Mouse (Mus musculus): ENCODE results near the gene Zfp462. TPM values are rescaled to one million over a fixed set of nuclear protein-coding genes. Genes with fewer than 3 reads are reported as not detected.

Gene Zfp462
- polyA plus RNA-seq, 1 experiment from 2014 or later: 14.5 TPM

DNA sequence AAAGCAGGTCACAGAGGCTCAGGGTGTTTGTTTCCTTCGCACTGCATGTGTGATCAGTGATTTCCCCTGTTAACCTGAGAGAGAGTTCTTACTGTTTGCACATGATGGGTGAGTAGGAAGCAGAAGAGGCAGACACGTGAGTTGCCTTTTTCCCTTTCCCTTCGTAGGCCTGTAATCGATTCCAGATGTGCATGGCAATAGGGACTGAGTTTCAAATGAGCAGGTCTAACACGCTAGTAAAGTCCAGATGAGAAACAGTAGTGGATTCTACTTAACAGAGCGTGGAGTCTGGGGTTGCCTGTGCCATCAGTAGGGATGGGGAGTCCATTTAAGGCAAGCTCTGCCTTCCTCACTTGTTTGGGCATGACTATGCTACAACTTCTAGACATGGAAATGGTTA lies 93.3 kb downstream of the Zfp462 start:
- H3K4me2 ChIP-seq (ENCODE audit: low read depth): no peak overlapping the region
- no peaks in the 10 kb centered on the region for H3K27me3 ChIP-seq (ENCODE audit: control insufficient read depth, insufficient read depth, low read length)
- DNase-seq (ENCODE audit: low spot score) (peak; percentile 30), ATAC-seq (ENCODE audit: insufficient read depth, low FRiP score, low TSS enrichment) (no peak)
- no peak overlapping the region for H3K4me3 ChIP-seq (ENCODE audit: low read depth, low read length)
- H3K9me3 ChIP-seq (ENCODE audit: control insufficient read depth, low read length): no peaks in the 10 kb centered on the region
- 63% methylated on average over 6 of the region's 6 CpGs for WGBS
- H3K4me1 ChIP-seq (ENCODE audit: control insufficient read depth, insufficient read depth, low read length): peaks cover 9% of the 10 kb centered on the region
- H3K9ac ChIP-seq (ENCODE audit: low read length): no peak overlapping the region
- no peak overlapping the region for H3K27ac ChIP-seq (ENCODE audit: low read depth, low read length)
- no peaks in the 10 kb centered on the region; the same call in 1 of the 2 replicates for H3K36me3 ChIP-seq (ENCODE audit: control insufficient read depth, insufficient read depth, low read length)

DNA sequence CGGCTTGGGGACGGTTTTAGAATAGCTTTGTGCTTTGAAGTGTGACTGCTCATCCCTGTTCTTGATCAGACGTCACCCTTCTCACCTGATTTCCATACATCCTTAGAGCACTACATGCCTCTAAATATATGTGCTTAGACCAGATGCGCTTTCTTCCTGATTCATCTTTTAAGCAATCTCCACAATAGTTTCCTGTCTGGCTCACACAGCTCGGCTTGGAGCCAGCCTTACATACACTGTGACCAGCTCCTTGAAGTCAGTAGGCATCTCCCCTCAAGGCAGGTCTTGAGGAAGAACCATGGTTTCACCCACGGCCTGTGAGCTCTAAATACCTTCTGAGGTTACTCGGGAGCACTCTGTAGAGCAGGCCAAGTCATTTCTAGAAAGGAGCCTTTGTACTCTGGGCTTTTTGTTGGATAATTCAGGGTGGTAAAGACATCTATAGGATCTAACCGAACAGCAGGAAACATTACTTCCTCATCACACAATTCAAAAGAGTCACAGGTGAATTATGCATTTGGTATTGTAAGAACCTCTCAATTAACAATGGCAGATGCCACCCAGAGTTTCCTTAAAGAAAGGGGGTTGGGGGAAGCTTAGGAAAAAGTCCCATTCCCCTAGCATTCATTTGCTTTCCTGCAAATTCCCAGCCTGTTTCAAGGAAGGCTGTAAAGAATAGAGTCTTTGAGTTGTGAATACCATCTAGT lies 95.6 kb downstream of the Zfp462 start:
- Histone ChIP-seq H3K4me1 (ENCODE audit: control insufficient read depth, insufficient read depth, low read length) (peaks cover 9% of the 10 kb centered on the region), H3K4me3 (ENCODE audit: low read depth, low read length) (no peak overlapping the region), H3K9me3 (ENCODE audit: control insufficient read depth, low read length) (no peaks in the 10 kb centered on the region), H3K27me3 (ENCODE audit: control insufficient read depth, insufficient read depth, low read length) (no peaks in the 10 kb centered on the region), H3K9ac (ENCODE audit: low read length) (no peak overlapping the region), H3K36me3 (ENCODE audit: control insufficient read depth, insufficient read depth, low read length) (peaks cover 6% of the 10 kb centered on the region; the same call in 1 of the 2 replicates), H3K4me2 (ENCODE audit: low read depth) (no peak overlapping the region), H3K27ac (ENCODE audit: low read depth, low read length) (peak overlapping the region; percentile 53; the same call in 1 of the 2 replicates)
- 56% methylated on average over 8 of the region's 8 CpGs for WGBS
- ATAC-seq (ENCODE audit: insufficient read depth, low FRiP score, low TSS enrichment) (no peak), DNase-seq (ENCODE audit: low spot score) (no peak)

DNA sequence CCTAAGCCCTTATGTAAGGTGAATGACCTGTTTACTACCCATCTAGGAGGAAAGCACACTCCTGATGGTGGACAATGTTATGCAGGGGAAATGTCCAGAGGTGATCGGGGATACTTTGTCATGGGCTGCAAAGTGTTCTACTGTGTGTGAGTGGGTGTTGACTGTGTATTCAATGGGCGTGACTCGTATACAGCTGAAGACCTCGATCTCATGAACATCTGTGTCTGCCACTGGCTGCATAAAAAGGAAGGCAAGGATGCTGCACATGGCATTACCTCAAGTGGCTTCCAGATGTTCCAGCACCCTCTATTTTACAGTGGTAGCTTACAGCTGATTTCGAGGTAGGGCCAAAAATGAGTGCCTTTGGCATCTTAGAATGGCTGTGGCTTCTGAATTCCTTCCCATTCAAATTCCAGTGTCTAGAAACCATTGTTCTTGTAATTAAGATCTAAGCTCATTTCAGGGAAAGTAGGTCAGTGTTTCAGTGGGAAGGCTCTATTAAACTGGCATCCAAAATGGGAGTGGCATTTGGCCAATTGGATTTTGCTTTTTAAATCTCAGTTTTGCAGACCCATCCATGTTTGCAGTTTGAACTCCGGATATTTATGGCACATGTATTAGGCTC lies 96.4 kb downstream of the Zfp462 start:
- peaks cover 9% of the 10 kb centered on the region for H3K4me1 ChIP-seq (ENCODE audit: control insufficient read depth, insufficient read depth, low read length)

DNA sequence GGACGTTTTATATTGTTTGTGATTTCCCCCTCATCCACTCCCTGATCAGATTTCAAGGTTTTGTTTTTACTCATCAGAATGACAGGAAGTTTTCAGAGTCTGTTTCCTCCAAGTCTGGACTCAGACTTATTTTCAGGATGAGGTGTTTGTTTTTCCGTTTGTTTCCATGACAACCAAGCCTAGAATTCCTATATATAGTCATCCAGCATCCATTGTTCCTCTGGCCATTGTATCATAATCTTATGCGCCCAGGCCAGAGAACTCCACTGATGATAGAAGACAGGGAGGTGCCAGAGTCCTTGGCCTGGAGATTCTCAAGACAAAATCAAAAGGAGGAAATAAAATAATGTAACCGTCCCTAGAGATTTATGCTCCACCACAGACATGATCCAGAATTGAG lies 97.7 kb downstream of the Zfp462 start:
- Histone ChIP-seq H3K27ac (ENCODE audit: low read depth, low read length) (no peak overlapping the region), H3K4me3 (ENCODE audit: low read depth, low read length) (no peak overlapping the region), H3K4me1 (ENCODE audit: control insufficient read depth, insufficient read depth, low read length) (peaks cover 9% of the 10 kb centered on the region), H3K9me3 (ENCODE audit: control insufficient read depth, low read length) (no peaks in the 10 kb centered on the region), H3K4me2 (ENCODE audit: low read depth) (no peak overlapping the region), H3K36me3 (ENCODE audit: control insufficient read depth, insufficient read depth, low read length) (peaks cover 6% of the 10 kb centered on the region; the same call in 1 of the 2 replicates), H3K27me3 (ENCODE audit: control insufficient read depth, insufficient read depth, low read length) (no peaks in the 10 kb centered on the region), H3K9ac (ENCODE audit: low read length) (no peak overlapping the region)
- WGBS: 68% methylated on average over 4 of the region's 4 CpGs
- no peak for ATAC-seq (ENCODE audit: insufficient read depth, low FRiP score, low TSS enrichment)
- no peak for DNase-seq (ENCODE audit: low spot score)

More for the DNA sequence above, 96.4 kb downstream of the Zfp462 start:
- H3K9me3 ChIP-seq (ENCODE audit: control insufficient read depth, low read length): no peaks in the 10 kb centered on the region
- ATAC-seq (ENCODE audit: insufficient read depth, low FRiP score, low TSS enrichment): no peak
- H3K27me3 ChIP-seq (ENCODE audit: control insufficient read depth, insufficient read depth, low read length): no peaks in the 10 kb centered on the region
- no peak overlapping the region for H3K4me2 ChIP-seq (ENCODE audit: low read depth)
- H3K36me3 ChIP-seq (ENCODE audit: control insufficient read depth, insufficient read depth, low read length): peaks cover 6% of the 10 kb centered on the region; the same call in 1 of the 2 replicates
- no peak overlapping the region for H3K9ac ChIP-seq (ENCODE audit: low read length)
- WGBS: 83% methylated on average over 6 of the region's 6 CpGs
- H3K4me3 ChIP-seq (ENCODE audit: low read depth, low read length): no peak overlapping the region
- DNase-seq (ENCODE audit: low spot score): no peak
- no peak overlapping the region for H3K27ac ChIP-seq (ENCODE audit: low read depth, low read length)

DNA sequence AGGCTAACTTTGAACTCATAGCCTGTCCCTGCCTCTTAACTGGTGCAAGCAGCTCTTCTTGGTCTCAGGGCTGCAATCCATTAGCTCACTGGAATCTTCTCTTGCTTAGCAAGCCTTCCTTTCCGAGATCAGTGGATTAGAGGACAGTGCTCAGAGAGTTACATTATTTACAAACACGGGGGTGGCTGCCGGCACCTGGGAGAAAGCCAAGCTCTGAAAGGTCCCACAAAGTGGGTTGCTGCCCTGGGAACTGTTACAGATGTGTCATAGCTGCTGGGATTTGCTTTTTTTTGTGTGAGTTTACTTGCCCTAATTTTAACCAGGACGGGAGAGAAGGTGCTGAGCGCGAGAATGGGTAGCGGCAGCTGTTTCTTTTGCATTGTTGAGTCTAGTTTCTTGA lies 102.4 kb downstream of the Zfp462 start:
- WGBS: 91% methylated on average over 7 of the region's 7 CpGs

DNA sequence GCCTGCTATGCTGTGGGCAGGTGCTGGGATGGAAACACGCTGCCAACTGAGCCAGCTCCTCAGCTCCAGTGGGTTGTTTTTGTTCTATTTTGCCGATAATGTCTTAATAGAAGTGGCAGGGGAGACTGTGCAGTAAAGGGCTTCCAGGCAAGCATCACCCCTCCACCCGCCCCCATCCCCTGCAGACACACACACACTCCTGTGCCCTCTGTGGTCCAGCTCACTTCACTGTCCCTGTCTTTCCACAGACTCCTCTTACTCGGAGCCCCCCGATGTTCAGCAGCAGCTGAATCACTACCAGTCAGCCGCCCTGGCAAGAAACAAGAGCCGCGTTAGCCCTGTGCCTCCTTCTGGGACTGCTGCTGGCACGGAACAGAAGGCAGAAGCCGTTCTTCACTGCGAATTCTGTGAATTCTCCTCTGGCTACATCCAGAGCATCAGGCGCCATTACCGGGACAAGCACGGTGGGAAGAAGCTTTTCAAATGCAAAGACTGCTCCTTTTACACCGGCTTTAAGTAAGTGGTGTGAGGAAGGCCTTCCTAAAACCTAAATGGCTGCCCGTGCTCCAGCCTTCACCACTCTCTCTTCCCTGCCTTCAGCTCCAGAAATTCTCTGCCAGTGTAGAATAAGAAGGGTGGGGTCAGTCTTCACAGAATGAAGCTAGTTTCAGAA lies 105.2 kb downstream of the Zfp462 start:
- Histone ChIP-seq H3K27me3 (ENCODE audit: control insufficient read depth, insufficient read depth, low read length) (no peaks in the 10 kb centered on the region), H3K4me2 (ENCODE audit: low read depth) (no peak overlapping the region), H3K9me3 (ENCODE audit: control insufficient read depth, low read length) (no peaks in the 10 kb centered on the region), H3K4me3 (ENCODE audit: low read depth, low read length) (no peak overlapping the region), H3K36me3 (ENCODE audit: control insufficient read depth, insufficient read depth, low read length) (peaks cover 19% of the 10 kb centered on the region), H3K9ac (ENCODE audit: low read length) (no peak overlapping the region), H3K27ac (ENCODE audit: low read depth, low read length) (no peak overlapping the region), H3K4me1 (ENCODE audit: control insufficient read depth, insufficient read depth, low read length) (no peaks in the 10 kb centered on the region)
- ATAC-seq (ENCODE audit: insufficient read depth, low FRiP score, low TSS enrichment) (no peak), DNase-seq (ENCODE audit: low spot score) (no peak)
- 65% methylated on average over 16 of the region's 16 CpGs for WGBS

More for the DNA sequence above, 102.4 kb downstream of the Zfp462 start:
- DNase-seq (ENCODE audit: low spot score) (no peak), ATAC-seq (ENCODE audit: insufficient read depth, low FRiP score, low TSS enrichment) (no peak)
- no peaks in the 10 kb centered on the region for H3K4me1 ChIP-seq (ENCODE audit: control insufficient read depth, insufficient read depth, low read length)
- H3K4me2 ChIP-seq (ENCODE audit: low read depth): no peak overlapping the region
- H3K9me3 ChIP-seq (ENCODE audit: control insufficient read depth, low read length): no peaks in the 10 kb centered on the region
- H3K27ac ChIP-seq (ENCODE audit: low read depth, low read length): no peak overlapping the region
- H3K36me3 ChIP-seq (ENCODE audit: control insufficient read depth, insufficient read depth, low read length): peaks cover 13% of the 10 kb centered on the region
- H3K4me3 ChIP-seq (ENCODE audit: low read depth, low read length): no peak overlapping the region
- no peak overlapping the region for H3K9ac ChIP-seq (ENCODE audit: low read length)
- H3K27me3 ChIP-seq (ENCODE audit: control insufficient read depth, insufficient read depth, low read length): no peaks in the 10 kb centered on the region

DNA sequence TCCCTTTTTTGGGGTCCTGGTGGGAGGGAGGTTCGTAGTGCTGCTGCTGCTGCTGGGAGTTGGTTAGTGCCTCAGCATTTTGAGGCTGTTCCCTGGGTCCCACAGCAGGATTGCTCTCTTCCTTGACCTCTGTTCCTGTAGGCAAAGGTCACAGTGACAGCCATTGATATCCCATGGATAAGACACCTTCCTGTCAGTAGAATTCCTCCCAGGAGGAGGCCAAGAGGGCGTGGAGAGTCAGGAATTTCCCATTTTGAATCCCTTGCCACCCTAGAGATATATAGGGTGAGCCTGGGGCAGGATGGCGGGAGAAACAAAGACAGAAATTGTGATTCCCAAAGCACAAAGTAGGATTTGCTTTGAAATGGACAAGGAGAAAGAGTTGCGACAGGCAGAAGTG lies 106.5 kb downstream of the Zfp462 start:
- 91% methylated on average over 4 of the region's 4 CpGs for WGBS
- Histone ChIP-seq H3K27ac (ENCODE audit: low read depth, low read length) (no peak overlapping the region), H3K36me3 (ENCODE audit: control insufficient read depth, insufficient read depth, low read length) (peaks cover 20% of the 10 kb centered on the region), H3K4me2 (ENCODE audit: low read depth) (no peak overlapping the region), H3K4me1 (ENCODE audit: control insufficient read depth, insufficient read depth, low read length) (no peaks in the 10 kb centered on the region), H3K9me3 (ENCODE audit: control insufficient read depth, low read length) (no peaks in the 10 kb centered on the region), H3K4me3 (ENCODE audit: low read depth, low read length) (no peak overlapping the region), H3K27me3 (ENCODE audit: control insufficient read depth, insufficient read depth, low read length) (no peaks in the 10 kb centered on the region), H3K9ac (ENCODE audit: low read length) (no peak overlapping the region)
- DNase-seq (ENCODE audit: low spot score) (no peak), ATAC-seq (ENCODE audit: insufficient read depth, low FRiP score, low TSS enrichment) (no peak)

DNA sequence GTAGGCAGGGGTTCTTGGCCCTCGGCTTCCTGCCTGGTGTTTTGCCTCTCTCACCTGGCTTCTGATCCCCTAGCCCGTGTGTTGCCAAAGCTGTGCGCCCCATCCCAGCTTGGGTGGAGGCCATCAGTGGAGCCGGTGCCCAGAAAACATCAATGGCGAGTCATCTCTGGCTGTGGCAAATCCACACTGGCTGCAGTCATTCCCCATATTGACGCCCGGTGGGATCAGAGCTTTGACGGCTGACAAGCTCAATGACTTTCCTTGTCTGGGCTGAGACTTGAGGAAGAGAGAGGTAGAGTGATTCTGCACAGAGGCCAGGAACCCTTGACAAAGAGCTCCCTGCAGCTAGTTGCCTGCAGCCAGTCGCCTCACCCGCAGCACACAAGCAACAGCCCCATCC lies 107.8 kb downstream of the Zfp462 start:
- Histone ChIP-seq H3K4me3 (ENCODE audit: low read depth, low read length) (no peak overlapping the region), H3K27ac (ENCODE audit: low read depth, low read length) (no peak overlapping the region), H3K36me3 (ENCODE audit: control insufficient read depth, insufficient read depth, low read length) (peaks cover 22% of the 10 kb centered on the region), H3K9ac (ENCODE audit: low read length) (no peak overlapping the region), H3K27me3 (ENCODE audit: control insufficient read depth, insufficient read depth, low read length) (no peaks in the 10 kb centered on the region), H3K4me2 (ENCODE audit: low read depth) (no peak overlapping the region), H3K9me3 (ENCODE audit: control insufficient read depth, low read length) (no peaks in the 10 kb centered on the region), H3K4me1 (ENCODE audit: control insufficient read depth, insufficient read depth, low read length) (no peaks in the 10 kb centered on the region; the same call in 1 of the 2 replicates)
- ATAC-seq (ENCODE audit: insufficient read depth, low FRiP score, low TSS enrichment) (no peak), DNase-seq (ENCODE audit: low spot score) (no peak)
- 91% methylated on average over 10 of the region's 10 CpGs for WGBS
